Mouse (Mus musculus) neural tube, embryonic 12.5 days (tissue): ENCODE results near the gene Olfr153. TPM values are rescaled to one million over a fixed set of nuclear protein-coding genes. Genes with fewer than 3 reads are reported as not detected.
"Not testable (repeated sequence)": the region's sequence is repeated elsewhere in the genome, so short reads cannot be mapped to it uniquely, and the experiment has no call there.

Experiments
- ATAC-seq: fragments of 200-750 bp; cut with Nextera tagmentation; 2 replicates; pipeline ENCODE4 v1.8.0; 2017; ENCODE audit warnings: low read depth, mild to moderate bottlenecking, moderate TSS enrichment, moderate library complexity; ENCODE audit not compliant: low FRiP score
- H3K27ac ChIP-seq: fragments of 300-500 bp; sonication (generic); 2 replicates; pipeline ENCODE4 v1.5.1; 2016
- H3K27me3 ChIP-seq: fragments of 300-500 bp; sonication (generic); replicated peaks from 2 replicates; pipeline ENCODE4 v1.6.1; 2016; ENCODE audit warnings: mild to moderate bottlenecking
- H3K36me3 ChIP-seq: fragments of 300-500 bp; sonication (generic); 2 replicates; pipeline ENCODE4 v1.6.1; 2016; ENCODE audit warnings: mild to moderate bottlenecking
- H3K4me1 ChIP-seq: fragments of 300-500 bp; sonication (generic); 2 replicates; pipeline ENCODE4 v1.6.1; 2016
- H3K4me2 ChIP-seq: fragments of 300-500 bp; sonication (generic); replicated peaks from 2 replicates; pipeline ENCODE4 v1.6.1; 2016; ENCODE audit warnings: mild to moderate bottlenecking
- H3K4me3 ChIP-seq: fragments of 300-500 bp; sonication (generic); 2 replicates; pipeline ENCODE4 v1.5.1; 2016
- H3K9ac ChIP-seq: fragments of 300-500 bp; sonication (generic); 2 replicates; pipeline ENCODE4 v1.6.1; 2016; ENCODE audit warnings: mild to moderate bottlenecking
- H3K9me3 ChIP-seq: fragments of 300-500 bp; sonication (generic); 2 replicates; pipeline ENCODE4 v1.6.1; 2016; ENCODE audit warnings: mild to moderate bottlenecking
- WGBS: fragments of 180-500 bp; shearing (Covaris S2); methylation state at CpG from one replicate; pipeline ENCODE4 v1.1.7; 2016; 5-methylcytosine and 5-hydroxymethylcytosine counted together
- polyA plus RNA-seq: library from polyadenylated mRNA; unstranded; fragments of >200 nt; fragmentation: Nextera tagmentation; extraction: Ambion mirVana; gene quantifications from 2 replicates; pipeline ENCODE4 v1.2.1, GENCODE M21; 2016

The Olfr153 gene
- polyA plus RNA-seq: not detected in 2 replicates

DNA sequence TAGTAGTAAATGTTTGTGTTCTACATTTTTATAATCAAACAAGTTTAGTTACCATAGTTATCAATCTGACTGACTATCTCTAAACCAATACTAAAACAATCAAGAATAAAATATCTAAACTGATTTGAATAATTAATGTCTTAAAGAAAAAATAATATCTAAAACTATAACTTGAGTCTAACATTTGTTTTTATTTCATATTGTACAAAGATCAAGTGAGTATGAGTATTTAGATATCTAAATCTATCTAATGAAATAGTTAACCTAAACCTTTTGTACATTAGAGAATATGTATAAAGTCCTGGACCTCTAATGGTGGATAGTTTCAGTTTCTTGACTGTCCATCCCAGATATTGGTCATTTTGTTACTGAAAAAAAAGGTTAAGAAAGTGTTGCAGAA is at the start of gene Olfr153:
Gene Olfr153 (plus strand): TSS at position 301 of the 400 bp plus-strand sequence.
- Histone ChIP-seq H3K4me3 (no peak within 1 kb of the TSS), H3K9ac (no peak within 1 kb of the TSS), H3K9me3 (no peaks in the 10 kb centered on the region), H3K4me1 (no peaks in the 10 kb centered on the region), H3K36me3 (no peaks in the 10 kb centered on the region), H3K4me2 (no peak within 1 kb of the TSS), H3K27me3 (no peaks in the 10 kb centered on the region), H3K27ac (no peak within 1 kb of the TSS)
- no peak for ATAC-seq

DNA sequence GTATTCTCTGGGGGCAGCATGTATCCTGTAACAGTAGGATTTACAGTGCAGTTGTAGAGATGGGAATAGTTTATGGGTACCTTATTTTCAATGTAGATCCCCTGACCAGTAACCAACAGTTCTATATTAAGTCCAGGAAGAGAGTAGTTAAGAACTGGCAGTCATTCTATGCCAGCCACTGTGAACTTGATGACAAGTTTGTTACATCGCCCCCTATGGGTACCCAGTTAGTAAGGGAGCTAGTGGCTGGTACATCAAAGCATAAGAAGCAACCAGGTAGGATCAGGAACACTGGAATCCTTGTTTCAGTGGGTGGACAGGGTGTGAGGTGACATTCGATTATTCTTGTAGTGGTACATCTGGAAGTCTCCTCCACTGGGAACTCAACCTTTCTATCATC is 49.3 kb upstream of the Olfr153 start:
- H3K4me2 ChIP-seq: no peak overlapping the region
- H3K27ac ChIP-seq: no peak overlapping the region
- no peaks in the 10 kb centered on the region for H3K27me3 ChIP-seq
- H3K9me3 ChIP-seq: no peaks in the 10 kb centered on the region
- 75% methylated on average over 2 of the region's 2 CpGs for WGBS
- ATAC-seq: no peak
- no peaks in the 10 kb centered on the region for H3K36me3 ChIP-seq
- no peak overlapping the region for H3K9ac ChIP-seq
- H3K4me1 ChIP-seq: no peaks in the 10 kb centered on the region
- no peak overlapping the region for H3K4me3 ChIP-seq

DNA sequence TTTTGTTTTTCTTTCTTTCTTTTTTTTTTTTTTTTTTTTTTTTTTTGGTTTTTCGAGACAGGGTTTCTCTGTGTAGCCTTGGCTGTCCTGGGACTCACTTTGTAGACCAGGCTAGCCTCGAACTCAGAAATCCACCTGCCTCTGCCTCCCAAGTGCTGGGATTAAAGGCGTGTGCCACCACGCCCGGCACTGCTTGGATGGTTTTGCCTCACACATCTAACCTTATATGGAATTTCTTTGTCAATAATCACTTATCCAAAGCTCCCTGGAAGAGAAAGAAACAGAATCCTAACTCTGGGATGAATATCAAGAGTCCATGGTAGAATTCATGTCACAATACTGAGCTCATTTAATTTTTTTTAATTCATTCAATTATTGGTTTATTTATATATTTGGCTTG is 34.6 kb upstream of the Olfr153 start, which contains the start of gene Pramel7:
Gene Pramel7 (minus strand): TSS at position 101 of the 400 bp plus-strand sequence.
- H3K27me3 ChIP-seq, H3K4me2 ChIP-seq, H3K4me3 ChIP-seq, H3K27ac ChIP-seq, H3K36me3 ChIP-seq, H3K9ac ChIP-seq, H3K4me1 ChIP-seq, H3K9me3 ChIP-seq, ATAC-seq: not testable (repeated sequence)
- WGBS: 92% methylated on average over 4 of the region's 5 CpGs

DNA sequence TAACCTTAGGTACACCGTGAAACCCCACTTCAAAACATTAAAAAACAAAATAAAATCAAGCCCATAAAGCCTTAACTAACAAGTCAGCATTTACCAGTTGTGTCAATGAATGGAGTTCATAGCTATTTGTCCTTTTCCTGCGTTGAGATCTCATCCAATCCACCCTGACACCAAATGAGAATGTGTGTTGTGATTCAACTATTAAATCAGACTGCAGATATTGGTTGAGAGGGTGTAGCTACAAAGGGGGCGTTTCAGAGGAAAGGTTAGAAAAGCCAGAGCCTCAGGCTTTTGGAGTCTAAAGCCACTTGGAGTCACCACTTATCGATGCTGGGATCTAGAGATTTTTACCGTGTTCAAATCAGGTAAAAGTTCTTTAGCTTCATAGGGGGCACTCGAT is 25.3 kb upstream of the Olfr153 start, which contains the start of gene Pramel6:
Gene Pramel6 (plus strand): TSS at position 301 of the 400 bp plus-strand sequence.
- Histone ChIP-seq H3K4me2 (no peak within 1 kb of the TSS), H3K9ac (no peak within 1 kb of the TSS), H3K9me3 (no peaks in the 10 kb centered on the region), H3K4me3 (no peak within 1 kb of the TSS), H3K27ac (no peak within 1 kb of the TSS), H3K4me1 (no peaks in the 10 kb centered on the region), H3K27me3 (no peaks in the 10 kb centered on the region), H3K36me3 (no peaks in the 10 kb centered on the region)
- 91% methylated on average over 6 of the region's 6 CpGs for WGBS
- no peak for ATAC-seq

DNA sequence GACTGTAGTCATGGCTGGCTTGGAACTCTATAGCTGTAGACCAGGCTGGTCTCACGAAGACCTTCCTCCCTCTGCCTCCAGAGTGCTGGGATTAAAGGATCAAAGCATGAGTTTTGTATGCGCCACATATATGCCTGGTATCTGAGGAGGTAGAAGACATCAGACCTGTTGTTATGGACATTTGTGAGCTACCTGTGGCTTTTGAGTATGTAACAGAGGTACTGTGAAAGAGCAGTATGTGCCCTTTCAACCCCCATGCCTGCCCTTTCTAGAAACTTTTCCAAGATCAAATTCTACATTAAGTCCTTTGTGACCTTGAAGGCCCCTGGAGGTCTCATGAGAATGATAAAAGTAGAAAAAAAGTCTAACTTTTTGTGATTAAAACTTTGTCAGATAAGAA is 16.6 kb upstream of the Olfr153 start:
- Histone ChIP-seq H3K27me3 (no peaks in the 10 kb centered on the region), H3K27ac (no peak overlapping the region), H3K9me3 (no peaks in the 10 kb centered on the region), H3K4me3 (no peak overlapping the region), H3K4me1 (no peaks in the 10 kb centered on the region), H3K4me2 (no peak overlapping the region), H3K36me3 (no peaks in the 10 kb centered on the region), H3K9ac (no peak overlapping the region)
- no peak for ATAC-seq
- WGBS: 86% methylated on average over 2 of the region's 2 CpGs

DNA sequence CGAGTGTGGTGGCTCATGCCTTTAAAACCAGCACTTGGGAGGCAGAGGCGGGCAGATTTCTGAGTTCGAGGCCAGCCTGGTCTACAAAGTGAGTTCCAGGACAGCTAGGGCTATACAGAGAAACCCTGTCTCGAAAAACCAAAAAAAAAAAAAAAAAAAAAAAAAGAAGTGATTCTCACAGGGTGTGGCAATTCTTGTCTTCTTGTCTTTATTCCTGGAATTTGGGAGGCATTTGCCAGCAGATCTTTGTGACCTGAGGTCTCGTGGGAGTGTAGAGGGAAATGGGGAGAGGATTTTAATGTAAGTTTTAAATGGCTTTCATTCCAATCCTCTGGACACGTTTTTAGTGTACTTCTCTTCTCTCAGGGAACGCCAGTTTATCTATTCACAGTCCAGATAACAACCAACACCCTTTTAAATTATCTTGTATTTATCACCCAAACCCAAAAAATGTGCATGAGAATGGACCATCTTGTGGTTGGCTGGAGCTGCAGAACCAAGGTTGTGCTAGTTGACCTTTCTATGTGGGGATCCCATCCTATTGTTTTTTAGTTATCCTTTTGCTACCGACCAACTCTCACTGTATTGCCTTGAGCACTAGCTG is 16.0 kb upstream of the Olfr153 start:
- 78% methylated on average over 8 of the region's 8 CpGs for WGBS
- no peak overlapping the region for H3K9ac ChIP-seq
- H3K4me1 ChIP-seq: no peaks in the 10 kb centered on the region
- no peak overlapping the region for H3K4me2 ChIP-seq
- no peaks in the 10 kb centered on the region for H3K27me3 ChIP-seq
- H3K9me3 ChIP-seq: no peaks in the 10 kb centered on the region
- H3K36me3 ChIP-seq: no peaks in the 10 kb centered on the region
- H3K27ac ChIP-seq: no peak overlapping the region
- no peak overlapping the region for H3K4me3 ChIP-seq
- no peak for ATAC-seq

DNA sequence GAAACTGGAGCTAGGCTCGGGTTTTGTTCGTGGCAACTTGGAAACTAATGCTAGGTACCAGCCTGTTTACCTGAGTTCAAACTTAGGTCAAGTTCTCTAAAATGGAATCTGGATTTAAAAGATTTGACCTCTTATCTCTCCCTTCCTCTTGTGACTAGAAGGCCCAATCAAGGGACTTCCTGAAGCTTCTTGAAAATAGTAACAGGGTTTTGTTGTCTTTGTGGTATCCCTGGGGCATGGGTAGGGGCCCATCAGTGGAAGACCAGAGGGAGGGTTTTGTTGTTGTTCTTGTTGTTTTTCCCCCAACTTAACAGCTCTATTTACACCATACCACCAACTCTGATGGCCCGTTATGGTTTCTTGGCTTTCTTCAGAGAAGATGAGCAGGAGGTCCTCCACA is 15.0 kb upstream of the Olfr153 start:
- Histone ChIP-seq H3K4me1 (no peaks in the 10 kb centered on the region), H3K9ac (no peak overlapping the region), H3K4me3 (no peak overlapping the region), H3K4me2 (no peak overlapping the region), H3K27ac (no peak overlapping the region), H3K27me3 (no peaks in the 10 kb centered on the region), H3K36me3 (no peaks in the 10 kb centered on the region), H3K9me3 (no peaks in the 10 kb centered on the region)
- WGBS: 92% methylated on average over 3 of the region's 3 CpGs
- ATAC-seq: no peak

DNA sequence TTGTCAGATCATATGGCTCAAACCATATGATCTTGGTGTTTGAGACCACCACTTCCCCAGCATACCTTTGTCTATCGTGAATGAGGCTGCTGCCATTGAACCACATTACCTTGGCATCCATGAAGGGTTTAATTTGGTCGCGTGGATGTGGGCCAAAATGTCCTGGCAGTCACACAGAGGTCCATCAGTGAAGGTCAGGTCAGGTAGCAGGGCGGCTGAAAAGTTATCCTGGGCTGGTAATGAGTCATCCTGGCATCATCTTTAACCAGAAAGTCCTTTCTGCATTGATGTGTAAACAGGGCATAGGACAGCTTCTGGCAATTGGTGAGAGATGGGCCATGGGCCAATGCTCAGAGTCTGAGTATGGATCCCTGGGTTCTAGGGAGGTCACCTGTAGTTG is 10.9 kb upstream of the Olfr153 start:
- no peak overlapping the region for H3K4me3 ChIP-seq
- WGBS: 89% methylated on average over 4 of the region's 4 CpGs
- no peaks in the 10 kb centered on the region for H3K9me3 ChIP-seq
- no peaks in the 10 kb centered on the region for H3K36me3 ChIP-seq
- no peak overlapping the region for H3K27ac ChIP-seq
- no peak overlapping the region for H3K9ac ChIP-seq
- H3K27me3 ChIP-seq: no peaks in the 10 kb centered on the region
- no peak overlapping the region for H3K4me2 ChIP-seq
- no peaks in the 10 kb centered on the region for H3K4me1 ChIP-seq
- ATAC-seq: no peak

DNA sequence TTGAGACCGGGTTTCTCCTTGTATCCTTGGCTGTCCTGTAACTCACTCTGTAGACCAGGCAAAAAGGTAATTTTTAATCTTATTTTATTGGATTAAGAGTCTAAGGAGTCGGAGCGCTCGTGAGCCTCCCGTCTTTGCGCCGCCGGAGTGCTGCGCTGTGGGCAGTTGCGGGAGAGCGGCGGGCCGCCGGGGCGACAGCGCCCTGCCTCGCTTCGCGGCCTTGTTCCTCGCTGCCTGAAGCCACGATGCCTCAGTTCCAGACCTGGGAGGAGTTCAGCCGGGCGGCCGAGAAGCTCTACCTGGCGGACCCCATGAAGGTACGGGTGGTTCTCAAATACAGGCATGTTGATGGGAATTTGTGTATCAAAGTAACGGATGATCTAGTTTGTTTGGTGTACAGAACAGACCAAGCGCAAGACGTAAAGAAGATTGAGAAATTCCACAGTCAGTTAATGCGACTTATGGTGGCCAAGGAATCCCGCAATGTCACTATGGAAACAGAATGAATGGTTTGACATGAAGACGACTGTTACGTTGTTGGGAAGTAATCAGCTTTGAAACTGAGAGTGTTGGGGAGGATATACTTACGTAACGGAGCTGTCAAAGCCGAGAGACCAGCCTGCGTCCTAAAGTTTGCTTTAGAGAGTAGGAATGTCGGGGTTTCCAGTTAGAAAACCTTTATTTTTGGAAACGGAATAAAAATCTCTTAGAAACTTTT is 5.5 kb upstream of the Olfr153 start:
- H3K27ac ChIP-seq, H3K27me3 ChIP-seq, H3K9me3 ChIP-seq, H3K36me3 ChIP-seq, H3K4me3 ChIP-seq, H3K4me1 ChIP-seq, H3K9ac ChIP-seq: not testable (repeated sequence)
- WGBS: 34% methylated on average over 39 of the region's 39 CpGs
- peak; percentile 50; the same call in 1 of the 2 replicates for ATAC-seq
- H3K4me2 ChIP-seq: peak overlapping the region; percentile 50

DNA sequence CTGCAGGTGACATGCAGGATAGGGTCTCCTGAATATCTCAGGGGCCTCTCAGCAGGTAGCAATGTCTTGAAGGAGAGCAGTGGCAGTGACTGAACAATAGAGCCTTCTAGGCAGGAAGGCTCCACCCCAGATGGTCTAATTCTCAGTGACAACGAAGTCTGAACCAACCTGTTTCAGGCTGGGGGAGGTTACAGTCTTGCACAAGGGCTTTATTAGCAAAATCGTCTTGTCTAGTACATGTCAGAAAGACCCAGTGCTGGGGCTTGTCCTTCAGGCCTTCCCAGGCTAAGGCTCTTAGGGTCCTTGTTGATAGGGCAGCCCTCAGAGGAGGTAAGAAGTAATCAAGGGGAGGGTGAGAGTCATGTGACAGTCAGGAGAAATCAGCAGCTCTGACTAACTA is 3.2 kb downstream of the Olfr153 start:
- 65% methylated on average over 2 of the region's 2 CpGs for WGBS
- H3K9ac ChIP-seq: no peak overlapping the region
- H3K4me1 ChIP-seq: no peaks in the 10 kb centered on the region
- H3K4me3 ChIP-seq: no peak overlapping the region
- no peaks in the 10 kb centered on the region for H3K9me3 ChIP-seq
- ATAC-seq: no peak
- no peaks in the 10 kb centered on the region for H3K36me3 ChIP-seq
- H3K27me3 ChIP-seq: no peaks in the 10 kb centered on the region
- no peak overlapping the region for H3K27ac ChIP-seq
- no peak overlapping the region for H3K4me2 ChIP-seq

DNA sequence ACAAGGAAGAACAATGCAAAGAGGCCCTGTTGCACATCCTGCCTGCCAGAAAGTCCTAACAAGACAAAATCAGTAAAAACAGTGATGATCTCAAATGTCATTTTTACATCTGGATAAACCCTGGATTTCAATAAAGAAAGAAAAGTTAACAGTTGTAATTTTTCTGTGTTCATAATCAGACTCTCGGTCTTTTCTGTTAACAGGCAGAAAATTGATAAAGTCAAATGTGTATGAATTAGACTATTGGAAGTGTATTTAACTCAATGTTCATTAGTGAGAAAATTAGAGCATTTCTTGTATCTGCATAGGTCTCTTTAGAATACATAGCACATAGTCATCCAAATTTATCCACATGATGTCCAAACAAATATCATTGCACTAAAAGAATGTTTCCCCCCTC is 13.8 kb downstream of the Olfr153 start, which contains the start of gene Olfr1128:
Gene Olfr1128 (minus strand): TSS at position 101 of the 400 bp plus-strand sequence.
- Histone ChIP-seq H3K4me1 (no peaks in the 10 kb centered on the region), H3K4me3 (no peak within 1 kb of the TSS), H3K27ac (no peak within 1 kb of the TSS), H3K36me3 (no peaks in the 10 kb centered on the region), H3K9me3 (no peaks in the 10 kb centered on the region), H3K27me3 (no peaks in the 10 kb centered on the region), H3K9ac (no peak within 1 kb of the TSS), H3K4me2 (no peak within 1 kb of the TSS)
- 90% methylated on average over 1 of the region's 1 CpGs for WGBS
- ATAC-seq: no peak

DNA sequence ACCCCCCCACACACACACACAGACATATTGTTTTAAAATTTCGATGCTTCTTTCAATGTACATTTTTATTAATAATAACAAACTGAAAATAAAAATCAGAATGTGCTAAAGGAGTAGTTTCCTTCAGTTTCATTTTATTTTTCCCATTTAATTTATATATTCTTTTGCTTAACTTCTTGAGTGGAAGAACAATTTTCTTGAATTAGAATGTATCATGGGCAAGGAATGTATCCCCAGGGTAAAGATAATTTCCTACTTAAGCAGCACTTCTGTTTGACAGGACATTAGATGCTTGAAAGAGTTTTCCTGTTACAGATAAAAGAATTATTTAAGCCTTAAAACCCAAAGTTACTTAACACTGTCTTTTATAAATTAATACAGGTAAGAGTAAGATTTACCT is 42.0 kb downstream of the Olfr153 start, which contains the start of gene Olfr1129:
Gene Olfr1129 (plus strand): TSS at position 301 of the 400 bp plus-strand sequence.
- H3K27me3 ChIP-seq, H3K27ac ChIP-seq, H3K4me3 ChIP-seq, ATAC-seq, H3K4me2 ChIP-seq, H3K9ac ChIP-seq, H3K36me3 ChIP-seq, H3K9me3 ChIP-seq, H3K4me1 ChIP-seq: not testable (repeated sequence)
- WGBS: 73% methylated on average over 1 of the region's 1 CpGs
